Mouse (Mus musculus): ENCODE measurements at regions not wholly inside any gene's neighbourhood (a gene's known extent, or its start where the extent isn't known, plus 50 kb on each side); places are given as distances from the start of the nearest gene placed in this dataset.

GRCm38 (mm10) chr11:7010858-7011257 is 52.4 kb upstream of the Adcy1 start:
- no peaks in the 10 kb centered on the region for H3K36me3 ChIP-seq
- WGBS, result 82% methylated on average over 3 of the region's 3 CpGs
- no peak overlapping the region for H3K27ac ChIP-seq
- H3K27me3 ChIP-seq, result no peaks in the 10 kb centered on the region
- H3K4me2 ChIP-seq, result no peak overlapping the region
- H3K9ac ChIP-seq, result no peak overlapping the region
- H3K4me1 ChIP-seq (replicated peaks), result no peaks in the 10 kb centered on the region
- H3K4me3 ChIP-seq, result no peak overlapping the region
- no peaks in the 10 kb centered on the region for H3K9me3 ChIP-seq (replicated peaks)
- ATAC-seq (replicated peaks; ENCODE audit: insufficient number of reproducible peaks, insufficient read depth, low FRiP score, low read depth), result no peak

GRCm38 (mm10) chr11:6999329-6999728 is 64.0 kb upstream of the Adcy1 start:
- peaks cover 10% of the 10 kb centered on the region for H3K4me1 ChIP-seq (replicated peaks)

GRCm38 (mm10) chr11:6998810-6999209 is 64.5 kb upstream of the Adcy1 start:
- no peak overlapping the region for H3K4me3 ChIP-seq
- no peak overlapping the region for H3K4me2 ChIP-seq
- no peaks in the 10 kb centered on the region for H3K36me3 ChIP-seq
- H3K9me3 ChIP-seq (replicated peaks), result no peaks in the 10 kb centered on the region
- peaks cover 12% of the 10 kb centered on the region for H3K4me1 ChIP-seq (replicated peaks)
- ATAC-seq (replicated peaks; ENCODE audit: insufficient number of reproducible peaks, insufficient read depth, low FRiP score, low read depth), result no peak
- no peak overlapping the region for H3K9ac ChIP-seq
- no peaks in the 10 kb centered on the region for H3K27me3 ChIP-seq
- 58% methylated on average over 1 of the region's 1 CpGs for WGBS
- no peak overlapping the region for H3K27ac ChIP-seq

More at GRCm38 (mm10) chr11:6999329-6999728, 64.0 kb upstream of the Adcy1 start:
- no peak for ATAC-seq (replicated peaks; ENCODE audit: insufficient number of reproducible peaks, insufficient read depth, low FRiP score, low read depth)
- Histone ChIP-seq H3K27ac (no peak overlapping the region), H3K36me3 (no peaks in the 10 kb centered on the region), H3K27me3 (no peaks in the 10 kb centered on the region), H3K9me3 (replicated peaks) (no peaks in the 10 kb centered on the region), H3K4me2 (no peak overlapping the region), H3K9ac (no peak overlapping the region), H3K4me3 (no peak overlapping the region)

- no peak overlapping the region for H3K4me2 ChIP-seq
- 43% methylated on average over 6 of the region's 6 CpGs for WGBS
- ATAC-seq (replicated peaks; ENCODE audit: insufficient number of reproducible peaks, insufficient read depth, low FRiP score, low read depth), result 0 out of 2 replicates have a peak, but pooled peaks have one; percentile 35
Measured at GRCm38 (mm10) chr11:6997508-6997907, 65.8 kb upstream of the Adcy1 start.

GRCm38 (mm10) chr11:6993731-6994130 is 69.6 kb upstream of the Adcy1 start:
- ATAC-seq (replicated peaks; ENCODE audit: insufficient number of reproducible peaks, insufficient read depth, low FRiP score, low read depth), result no peak
- no peak overlapping the region for H3K4me2 ChIP-seq
- no peak overlapping the region for H3K4me3 ChIP-seq
- no peaks in the 10 kb centered on the region for H3K9me3 ChIP-seq (replicated peaks)
- no peak overlapping the region for H3K27ac ChIP-seq
- H3K36me3 ChIP-seq, result no peaks in the 10 kb centered on the region
- H3K9ac ChIP-seq, result no peak overlapping the region
- 81% methylated on average over 2 of the region's 2 CpGs for WGBS
- H3K4me1 ChIP-seq (replicated peaks), result peaks cover 12% of the 10 kb centered on the region
- H3K27me3 ChIP-seq, result no peaks in the 10 kb centered on the region

More at GRCm38 (mm10) chr11:6997508-6997907, 65.8 kb upstream of the Adcy1 start:
- H3K4me3 ChIP-seq, result no peak overlapping the region
- no peaks in the 10 kb centered on the region for H3K36me3 ChIP-seq
- peaks cover 12% of the 10 kb centered on the region for H3K4me1 ChIP-seq (replicated peaks)
- no peak overlapping the region for H3K9ac ChIP-seq
- H3K27me3 ChIP-seq, result no peaks in the 10 kb centered on the region
- H3K9me3 ChIP-seq (replicated peaks), result no peaks in the 10 kb centered on the region
- H3K27ac ChIP-seq, result no peak overlapping the region

- H3K36me3 ChIP-seq, result no peaks in the 10 kb centered on the region
- H3K9me3 ChIP-seq (replicated peaks), result no peaks in the 10 kb centered on the region
- no peak overlapping the region for H3K4me3 ChIP-seq
- no peak overlapping the region for H3K27ac ChIP-seq
- H3K9ac ChIP-seq, result no peak overlapping the region
- H3K4me1 ChIP-seq (replicated peaks), result peaks cover 10% of the 10 kb centered on the region
- 88% methylated on average over 5 of the region's 5 CpGs for WGBS
- H3K4me2 ChIP-seq, result no peak overlapping the region
- H3K27me3 ChIP-seq, result no peaks in the 10 kb centered on the region
- ATAC-seq (replicated peaks; ENCODE audit: insufficient number of reproducible peaks, insufficient read depth, low FRiP score, low read depth), result no peak
Measured at GRCm38 (mm10) chr11:6991626-6992025, 71.7 kb upstream of the Adcy1 start.

GRCm38 (mm10) chr11:6990711-6991110 is 72.6 kb upstream of the Adcy1 start:
- H3K4me1 ChIP-seq (replicated peaks), result peaks cover 10% of the 10 kb centered on the region
- H3K27ac ChIP-seq, result no peak overlapping the region
- no peak for ATAC-seq (replicated peaks; ENCODE audit: insufficient number of reproducible peaks, insufficient read depth, low FRiP score, low read depth)
- H3K27me3 ChIP-seq, result no peaks in the 10 kb centered on the region
- no peak overlapping the region for H3K4me2 ChIP-seq
- H3K9me3 ChIP-seq (replicated peaks), result no peaks in the 10 kb centered on the region
- H3K36me3 ChIP-seq, result no peaks in the 10 kb centered on the region
- no peak overlapping the region for H3K4me3 ChIP-seq
- H3K9ac ChIP-seq, result no peak overlapping the region
- WGBS, result 67% methylated on average over 3 of the region's 3 CpGs

GRCm38 (mm10) chr11:6988884-6989824 is 74.1 kb upstream of the Adcy1 start:
- 0 out of 2 replicates have a peak, but pooled peaks cover under 1% of the 10 kb centered on the region for H3K4me1 ChIP-seq (replicated peaks)
- H3K27me3 ChIP-seq, result no peaks in the 10 kb centered on the region
- WGBS, result 77% methylated on average over 8 of the region's 8 CpGs
- no peak overlapping the region for H3K4me3 ChIP-seq
- ATAC-seq (replicated peaks; ENCODE audit: insufficient number of reproducible peaks, insufficient read depth, low FRiP score, low read depth), result no peak
- H3K4me2 ChIP-seq, result no peak overlapping the region
- H3K27ac ChIP-seq, result no peak overlapping the region
- no peaks in the 10 kb centered on the region for H3K36me3 ChIP-seq
- H3K9me3 ChIP-seq (replicated peaks), result no peaks in the 10 kb centered on the region
- H3K9ac ChIP-seq, result no peak overlapping the region

- no peaks in the 10 kb centered on the region for H3K36me3 ChIP-seq
- H3K9me3 ChIP-seq (replicated peaks), result no peaks in the 10 kb centered on the region
- H3K9ac ChIP-seq, result no peak overlapping the region
- H3K4me1 ChIP-seq (replicated peaks), result no peaks in the 10 kb centered on the region
- H3K4me3 ChIP-seq, result no peak overlapping the region
- no peak for ATAC-seq (replicated peaks; ENCODE audit: insufficient number of reproducible peaks, insufficient read depth, low FRiP score, low read depth)
- H3K27me3 ChIP-seq, result no peaks in the 10 kb centered on the region
- H3K4me2 ChIP-seq, result no peak overlapping the region
- 54% methylated on average over 2 of the region's 2 CpGs for WGBS
- H3K27ac ChIP-seq, result no peak overlapping the region
Measured at GRCm38 (mm10) chr11:6987995-6988394, 75.3 kb upstream of the Adcy1 start.

GRCm38 (mm10) chr11:6987105-6987504 is 76.2 kb upstream of the Adcy1 start:
- Histone ChIP-seq H3K4me3 (no peak overlapping the region), H3K9me3 (replicated peaks) (no peaks in the 10 kb centered on the region), H3K27ac (no peak overlapping the region), H3K4me1 (replicated peaks) (no peaks in the 10 kb centered on the region), H3K4me2 (no peak overlapping the region), H3K27me3 (no peaks in the 10 kb centered on the region), H3K9ac (no peak overlapping the region), H3K36me3 (no peaks in the 10 kb centered on the region)
- no peak for ATAC-seq (replicated peaks; ENCODE audit: insufficient number of reproducible peaks, insufficient read depth, low FRiP score, low read depth)
- 68% methylated on average over 1 of the region's 1 CpGs for WGBS

- Histone ChIP-seq H3K9ac (no peak overlapping the region), H3K4me2 (no peak overlapping the region), H3K4me1 (replicated peaks) (no peaks in the 10 kb centered on the region), H3K27ac (no peak overlapping the region), H3K27me3 (no peaks in the 10 kb centered on the region), H3K36me3 (no peaks in the 10 kb centered on the region), H3K9me3 (replicated peaks) (no peaks in the 10 kb centered on the region), H3K4me3 (no peak overlapping the region)
- 85% methylated on average over 7 of the region's 7 CpGs for WGBS
- ATAC-seq (replicated peaks; ENCODE audit: insufficient number of reproducible peaks, insufficient read depth, low FRiP score, low read depth), result no peak
Measured at GRCm38 (mm10) chr11:6982076-6982475, 81.2 kb upstream of the Adcy1 start.

- Histone ChIP-seq H3K4me1 (replicated peaks) (no peaks in the 10 kb centered on the region), H3K9me3 (replicated peaks) (no peaks in the 10 kb centered on the region)
- WGBS, result 72% methylated on average over 3 of the region's 3 CpGs
Measured at GRCm38 (mm10) chr11:6979656-6980055, 83.6 kb upstream of the Adcy1 start.

More at GRCm38 (mm10) chr11:6979656-6980055, 83.6 kb upstream of the Adcy1 start:
- Histone ChIP-seq H3K9ac (no peak overlapping the region), H3K36me3 (no peaks in the 10 kb centered on the region), H3K27ac (no peak overlapping the region), H3K4me3 (no peak overlapping the region), H3K27me3 (no peaks in the 10 kb centered on the region), H3K4me2 (no peak overlapping the region)
- ATAC-seq (replicated peaks; ENCODE audit: insufficient number of reproducible peaks, insufficient read depth, low FRiP score, low read depth), result no peak

All from heart, embryonic 15.5 days (tissue).